Mouse (Mus musculus) cerebellum, adult 2 months (tissue): ENCODE measurements around the gene Zfp536.

Source experiments
- CTCF ChIP-seq: fragments of 200-500 bp; IDR thresholded peaks from 2 replicates; pipeline ENCODE4 v1.5.1; 2011; ENCODE audit warnings: low read depth, mild to moderate bottlenecking, control low read depth, low read length, moderate library complexity, borderline replicate concordance; ENCODE audit not compliant: insufficient read depth
- POLR2A ChIP-seq: fragments of 200-500 bp; IDR thresholded peaks from 2 replicates; pipeline ENCODE4 v1.6.1; 2011; ENCODE audit warnings: low read length, control low read depth, borderline replicate concordance; ENCODE audit not compliant: insufficient read depth

DNA sequence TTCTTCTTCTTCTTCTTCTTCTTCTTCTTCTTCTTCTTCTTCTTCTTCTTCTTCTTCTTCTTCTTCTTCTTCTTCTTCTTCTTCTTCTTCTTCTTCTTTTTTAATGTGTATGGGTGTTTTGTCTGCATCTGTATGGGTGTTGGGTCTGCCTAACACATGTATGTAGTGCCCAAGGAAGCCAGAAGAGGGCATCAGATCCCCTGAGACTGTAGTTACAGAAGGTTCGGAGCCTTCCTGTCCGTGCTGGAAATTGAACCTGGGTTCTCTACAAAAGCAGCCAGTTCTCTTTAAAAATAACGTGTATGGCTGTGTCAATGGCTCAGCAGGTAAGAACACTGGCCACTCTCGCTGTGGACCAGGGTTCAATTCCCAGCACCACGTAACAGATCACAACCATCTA, 167.0 kb downstream of the Zfp536 start:
- TF ChIP-seq CTCF (peak; percentile 16; the same call in 1 of the 2 replicates), POLR2A (no peak)
